Mouse (Mus musculus) lung, embryonic 16.5 days (tissue): ENCODE measurements around the gene Tpsg1. TPM values are rescaled to one million over a fixed set of nuclear protein-coding genes. Genes with fewer than 3 reads are reported as not detected.

Experiments used
- ATAC-seq: fragments of 200-750 bp; cut with Nextera tagmentation; 2 replicates; pipeline ENCODE4 v1.8.0; 2017; ENCODE audit warnings: low read depth, mild to moderate bottlenecking, moderate library complexity
- H3K27ac ChIP-seq: fragments of 300-500 bp; sonication (generic); 2 replicates; pipeline ENCODE4 v1.5.1; 2014; ENCODE audit warnings: mild to moderate bottlenecking, control low read depth, low read length
- H3K27me3 ChIP-seq: fragments of 300-500 bp; sonication (generic); 2 replicates; pipeline ENCODE4 v1.6.1; 2014; ENCODE audit warnings: low read depth, low read length, mixed read lengths; ENCODE audit not compliant: control insufficient read depth, insufficient read depth
- H3K36me3 ChIP-seq: fragments of 300-500 bp; sonication (generic); 2 replicates; pipeline ENCODE4 v1.6.1; 2014; ENCODE audit warnings: low read length; ENCODE audit not compliant: control insufficient read depth, insufficient read depth
- H3K4me1 ChIP-seq: fragments of 300-500 bp; sonication (generic); replicated peaks from 2 replicates; pipeline ENCODE4 v1.6.1; 2014; ENCODE audit warnings: low read length, mixed read lengths; ENCODE audit not compliant: control insufficient read depth, insufficient read depth
- H3K4me2 ChIP-seq: fragments of 300-500 bp; sonication (generic); 2 replicates; pipeline ENCODE4 v1.6.1; 2014; ENCODE audit warnings: low read depth, low read length, control low read depth
- H3K4me3 ChIP-seq: fragments of 300-500 bp; sonication (generic); 2 replicates; pipeline ENCODE4 v1.5.1; 2014; ENCODE audit warnings: mild to moderate bottlenecking, low read length, control low read depth
- H3K9ac ChIP-seq: fragments of 300-500 bp; sonication (generic); 2 replicates; pipeline ENCODE4 v1.6.1; 2014; ENCODE audit warnings: low read length, control low read depth
- H3K9me3 ChIP-seq: fragments of 300-500 bp; sonication (generic); 2 replicates; pipeline ENCODE4 v1.6.1; 2016; ENCODE audit warnings: low read length; ENCODE audit not compliant: control insufficient read depth
- WGBS: fragments of 180-500 bp; shearing (Covaris S2); extraction: QIAGEN DNeasy Blood & Tissue Kit; methylation state at CpG from one replicate; pipeline ENCODE4 v1.1.7; 2014; 5-methylcytosine and 5-hydroxymethylcytosine counted together
- polyA plus RNA-seq: library from polyadenylated mRNA; unstranded; fragments of >200 nt; fragmentation: Nextera tagmentation; extraction: Ambion mirVana; gene quantifications from 2 replicates; pipeline ENCODE4 v1.2.1, GENCODE M21; 2015

Gene Tpsg1
- polyA plus RNA-seq, 1 experiment from 2014 or later = 0.31 TPM

GRCm38 (mm10) chr17:25363726-25364125 lies 5.3 kb upstream of the Tpsg1 start:
- Histone ChIP-seq H3K27ac (no peak overlapping the region), H3K4me3 (no peak overlapping the region), H3K4me1 (no peaks in the 10 kb centered on the region), H3K36me3 (no peaks in the 10 kb centered on the region), H3K9ac (no peak overlapping the region), H3K27me3 (no peaks in the 10 kb centered on the region), H3K4me2 (no peak overlapping the region), H3K9me3 (no peaks in the 10 kb centered on the region)
- ATAC-seq = no peak
- WGBS = 0% methylated on average over 1 of the region's 1 CpGs

- Histone ChIP-seq H3K4me3 (no peak within 1 kb of the TSS), H3K4me2 (no peak within 1 kb of the TSS), H3K36me3 (no peaks in the 10 kb centered on the region), H3K9me3 (no peaks in the 10 kb centered on the region), H3K9ac (no peak within 1 kb of the TSS), H3K4me1 (no peaks in the 10 kb centered on the region), H3K27me3 (no peaks in the 10 kb centered on the region), H3K27ac (no peak within 1 kb of the TSS)
- WGBS = 69% methylated on average over 2 of the region's 2 CpGs
- ATAC-seq = no peak
Observed at GRCm38 (mm10) chr17:25366005-25366404, 3.1 kb upstream of the Tpsg1 start, which contains the start of gene Tpsb2. Tpsb2 (plus strand) TSS chr17:25366305.

GRCm38 (mm10) chr17:25372491-25372890 lies 3.4 kb downstream of the Tpsg1 start:
- Histone ChIP-seq H3K27me3 (no peaks in the 10 kb centered on the region; the same call in 1 of the 2 replicates), H3K4me1 (peaks cover 3% of the 10 kb centered on the region; the same call in 1 of the 2 replicates), H3K36me3 (no peaks in the 10 kb centered on the region), H3K9ac (no peak overlapping the region), H3K9me3 (no peaks in the 10 kb centered on the region), H3K4me3 (no peak overlapping the region), H3K4me2 (no peak overlapping the region), H3K27ac (no peak overlapping the region)
- no peak for ATAC-seq
- WGBS = 71% methylated on average over 8 of the region's 8 CpGs

- peak; percentile 61; the same call in 1 of the 2 replicates for ATAC-seq
- WGBS = 21% methylated on average over 9 of the region's 9 CpGs
Observed at GRCm38 (mm10) chr17:25374011-25374410, 4.9 kb downstream of the Tpsg1 start.

GRCm38 (mm10) chr17:25394526-25394925 lies 25.5 kb downstream of the Tpsg1 start:
- Histone ChIP-seq H3K36me3 (no peaks in the 10 kb centered on the region), H3K27me3 (no peaks in the 10 kb centered on the region), H3K4me1 (no peaks in the 10 kb centered on the region), H3K9me3 (no peaks in the 10 kb centered on the region), H3K4me2 (no peak overlapping the region), H3K9ac (no peak overlapping the region), H3K27ac (no peak overlapping the region), H3K4me3 (no peak overlapping the region)
- no peak for ATAC-seq
- WGBS = 71% methylated on average over 4 of the region's 4 CpGs

More at GRCm38 (mm10) chr17:25374011-25374410, 4.9 kb downstream of the Tpsg1 start:
- H3K4me1 ChIP-seq = peaks cover 3% of the 10 kb centered on the region; the same call in 1 of the 2 replicates
- H3K36me3 ChIP-seq = no peaks in the 10 kb centered on the region
- no peak overlapping the region for H3K4me3 ChIP-seq
- H3K27ac ChIP-seq = no peak overlapping the region
- no peak overlapping the region for H3K9ac ChIP-seq
- H3K9me3 ChIP-seq = no peaks in the 10 kb centered on the region
- H3K4me2 ChIP-seq = no peak overlapping the region
- H3K27me3 ChIP-seq = no peaks in the 10 kb centered on the region; the same call in 1 of the 2 replicates

- WGBS = 34% methylated on average over 14 of the region's 14 CpGs
- no peaks in the 10 kb centered on the region for H3K9me3 ChIP-seq
- peak; percentile 46; the same call in 1 of the 2 replicates for ATAC-seq
- no peaks in the 10 kb centered on the region for H3K27me3 ChIP-seq
- no peak overlapping the region for H3K9ac ChIP-seq
- no peaks in the 10 kb centered on the region for H3K36me3 ChIP-seq
- H3K4me1 ChIP-seq = no peaks in the 10 kb centered on the region
- H3K4me3 ChIP-seq = no peak overlapping the region
- no peak overlapping the region for H3K4me2 ChIP-seq
- no peak overlapping the region for H3K27ac ChIP-seq
Observed at GRCm38 (mm10) chr17:25397804-25398519, 28.9 kb downstream of the Tpsg1 start.

- H3K36me3 ChIP-seq = no peaks in the 10 kb centered on the region
- H3K27me3 ChIP-seq = no peaks in the 10 kb centered on the region
- no peak overlapping the region for H3K4me2 ChIP-seq
- H3K9ac ChIP-seq = no peak overlapping the region
- H3K4me1 ChIP-seq = no peaks in the 10 kb centered on the region
- H3K4me3 ChIP-seq = no peak overlapping the region
- 70% methylated on average over 13 of the region's 13 CpGs for WGBS
- ATAC-seq = no peak
- H3K9me3 ChIP-seq = no peaks in the 10 kb centered on the region
- no peak overlapping the region for H3K27ac ChIP-seq
Observed at GRCm38 (mm10) chr17:25398520-25398838, 29.4 kb downstream of the Tpsg1 start.

GRCm38 (mm10) chr17:25400443-25400842 lies 31.4 kb downstream of the Tpsg1 start:
- H3K27me3 ChIP-seq = no peaks in the 10 kb centered on the region
- 5% methylated on average over 7 of the region's 7 CpGs for WGBS
- H3K9ac ChIP-seq = no peak overlapping the region
- no peak overlapping the region for H3K4me2 ChIP-seq
- peaks cover 6% of the 10 kb centered on the region; the same call in 1 of the 2 replicates for H3K4me1 ChIP-seq
- no peak overlapping the region for H3K4me3 ChIP-seq
- H3K27ac ChIP-seq = no peak overlapping the region
- no peak for ATAC-seq
- no peaks in the 10 kb centered on the region for H3K9me3 ChIP-seq
- no peaks in the 10 kb centered on the region for H3K36me3 ChIP-seq

GRCm38 (mm10) chr17:25401491-25401890 lies 32.4 kb downstream of the Tpsg1 start:
- no peaks in the 10 kb centered on the region for H3K36me3 ChIP-seq
- peaks cover 8% of the 10 kb centered on the region; the same call in 1 of the 2 replicates for H3K4me1 ChIP-seq
- H3K9me3 ChIP-seq = no peaks in the 10 kb centered on the region
- H3K9ac ChIP-seq = no peak overlapping the region
- no peaks in the 10 kb centered on the region for H3K27me3 ChIP-seq
- H3K4me2 ChIP-seq = no peak overlapping the region
- no peak overlapping the region for H3K4me3 ChIP-seq
- no peak overlapping the region for H3K27ac ChIP-seq
- 27% methylated on average over 4 of the region's 4 CpGs for WGBS
- no peak for ATAC-seq
